Mouse (Mus musculus) kidney, postnatal 10 days (tissue): ENCODE measurements at regions not wholly inside any gene's neighbourhood (a gene's known extent, or its start where the extent isn't known, plus 50 kb on each side); places are given as distances from the start of the nearest gene placed in this dataset.

ENCODE experiments used
- DNase-seq: peaks from one replicate; pipeline ENCODE4 v3.0.0; 2021; ENCODE audit warnings: mixed read lengths

DNA sequence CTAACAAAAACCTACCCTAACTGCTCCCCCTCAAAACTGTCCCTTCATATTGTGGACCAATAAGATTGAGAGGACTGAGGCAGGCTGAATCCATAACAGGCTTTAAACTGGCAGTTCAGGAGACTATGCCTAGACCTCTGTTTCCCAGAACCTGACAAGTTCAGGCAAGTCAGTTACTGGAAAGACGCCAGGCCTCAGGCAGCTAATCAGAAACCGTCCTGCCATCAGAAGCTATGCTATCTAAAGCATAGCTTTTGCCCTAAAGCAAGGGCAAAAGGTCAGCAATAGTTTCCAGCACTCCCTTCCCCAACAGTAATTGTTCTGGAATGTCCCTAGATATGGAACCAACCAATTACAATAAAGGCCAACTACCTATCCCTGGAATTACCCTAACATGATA is 273.0 kb downstream of the Bche start:
- DNase-seq = no peak

DNA sequence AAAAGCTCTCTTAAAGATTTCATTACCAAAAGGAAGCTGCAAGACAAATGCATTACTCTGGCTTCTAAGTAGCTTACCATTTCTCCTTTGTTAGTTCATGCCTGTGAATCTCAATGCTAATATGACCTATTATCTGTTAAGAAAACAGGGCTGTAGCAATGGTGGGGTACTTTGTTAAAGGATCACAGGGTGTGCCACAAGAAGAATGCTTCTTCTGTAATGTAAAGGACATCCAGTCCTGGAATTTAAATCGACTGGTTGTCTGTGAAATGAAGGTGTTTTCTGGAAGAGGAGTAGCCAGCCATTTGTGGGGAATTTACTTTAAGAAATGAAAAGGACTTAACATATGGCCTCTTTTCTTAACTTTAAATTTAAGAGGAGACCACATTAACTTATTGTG is 273.9 kb downstream of the Bche start:
- no peak for DNase-seq

DNA sequence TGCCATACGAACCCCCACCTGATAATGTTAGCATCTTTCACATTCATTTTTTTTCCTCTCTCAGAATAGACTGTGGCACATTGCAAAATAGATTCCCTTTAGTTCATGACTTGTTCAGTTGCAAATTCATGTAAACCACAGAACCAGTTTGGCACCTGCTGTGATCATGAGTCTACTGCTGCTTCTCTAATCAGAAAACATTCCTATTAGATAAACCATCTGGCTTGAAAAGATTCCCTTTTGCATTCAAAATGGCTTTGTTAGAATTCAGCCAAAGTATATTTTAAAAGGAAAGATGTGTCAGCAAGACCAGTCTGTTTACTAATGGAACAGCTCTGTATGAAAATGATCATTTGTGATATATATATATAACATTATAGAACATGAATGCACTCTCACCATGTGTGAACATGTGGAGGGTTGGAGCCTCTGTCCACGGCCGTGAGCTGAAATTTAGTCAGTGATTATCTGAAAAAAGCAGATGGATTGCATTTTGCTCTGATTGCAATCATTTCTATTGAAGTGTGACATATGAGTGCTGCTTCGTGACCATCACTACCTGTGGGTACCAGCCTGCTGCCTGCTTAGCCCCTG is 298.2 kb downstream of the Bche start:
- no peak for DNase-seq

DNA sequence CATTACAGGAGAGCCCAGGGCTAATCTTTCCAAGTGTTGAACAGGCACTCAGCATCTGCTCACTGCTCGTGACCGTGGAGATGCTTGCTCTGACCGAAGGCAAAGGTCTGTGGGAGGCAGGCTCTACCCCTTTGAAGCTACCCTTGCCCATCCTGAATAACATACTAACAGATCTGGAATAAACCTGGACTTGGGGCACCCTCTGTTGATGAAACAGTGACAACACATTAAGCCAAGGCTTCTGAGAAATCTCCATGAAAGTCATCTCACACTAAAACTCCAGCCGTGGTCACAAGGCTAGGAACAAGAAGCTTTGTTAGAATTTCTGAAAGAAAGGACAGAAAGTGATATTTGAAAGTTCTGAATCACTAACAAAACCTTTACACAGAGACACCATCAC is 306.8 kb downstream of the Bche start:
- no peak for DNase-seq

DNA sequence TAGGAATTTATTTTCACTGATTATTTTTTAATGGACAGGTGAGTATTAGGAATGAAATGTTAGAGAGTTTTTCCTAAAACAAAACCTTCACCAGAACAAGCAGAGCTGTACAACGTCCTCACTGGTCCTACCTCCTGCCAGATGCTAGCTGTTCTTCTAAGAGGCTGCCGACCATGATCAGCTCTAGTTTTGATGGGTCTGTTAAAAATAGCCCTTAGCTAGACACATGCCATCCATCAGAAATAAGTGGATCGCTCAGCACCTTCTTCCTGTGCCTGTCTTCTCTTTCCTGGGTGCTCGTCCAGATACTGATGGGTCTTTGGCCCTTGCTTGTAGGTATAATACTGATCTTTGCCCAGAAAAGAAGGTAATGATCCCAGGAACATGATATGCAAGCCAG is 312.4 kb downstream of the Bche start:
- DNase-seq = no peak

DNA sequence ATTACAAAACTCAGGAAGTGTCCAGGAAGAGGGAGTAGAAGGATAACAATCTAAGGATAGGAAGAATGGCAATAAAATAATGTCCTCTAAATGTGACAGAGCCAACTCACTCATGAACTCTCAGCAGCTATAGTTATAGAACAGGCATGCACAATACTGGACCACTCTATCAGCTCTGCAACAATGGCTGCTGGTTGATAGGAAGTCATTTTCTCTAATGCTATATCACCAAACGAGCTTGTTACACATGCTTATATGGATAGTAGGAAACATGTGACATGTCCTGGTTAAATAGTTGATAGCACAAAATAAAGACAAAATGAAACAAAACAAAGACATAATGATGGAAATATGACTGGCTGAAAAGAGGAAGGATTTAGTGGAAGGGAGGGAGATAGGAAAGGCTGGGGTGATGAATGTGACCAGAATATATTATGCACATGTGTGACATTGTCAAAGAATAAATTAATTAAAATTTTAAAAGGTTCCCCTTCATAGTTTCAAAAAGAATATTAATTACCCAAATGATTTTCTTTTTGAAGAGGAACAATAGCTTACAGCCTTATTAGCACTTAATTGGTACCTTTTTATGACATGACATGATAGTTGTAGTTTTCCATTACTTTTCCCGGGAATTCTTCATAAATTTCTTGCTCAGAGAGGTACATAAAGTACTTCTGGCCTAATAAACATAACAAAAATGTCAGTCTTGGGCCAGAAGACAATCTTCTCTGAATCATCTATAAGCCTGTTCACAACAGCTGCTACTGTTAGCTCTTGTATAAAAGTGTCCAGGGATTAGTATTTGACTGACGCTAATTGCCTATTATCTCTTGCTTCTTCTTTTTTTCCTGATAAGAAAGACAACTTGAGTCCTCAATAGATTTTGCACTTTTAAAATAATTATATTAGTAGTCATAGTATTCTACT is 318.2 kb downstream of the Bche start:
- DNase-seq = no peak

DNA sequence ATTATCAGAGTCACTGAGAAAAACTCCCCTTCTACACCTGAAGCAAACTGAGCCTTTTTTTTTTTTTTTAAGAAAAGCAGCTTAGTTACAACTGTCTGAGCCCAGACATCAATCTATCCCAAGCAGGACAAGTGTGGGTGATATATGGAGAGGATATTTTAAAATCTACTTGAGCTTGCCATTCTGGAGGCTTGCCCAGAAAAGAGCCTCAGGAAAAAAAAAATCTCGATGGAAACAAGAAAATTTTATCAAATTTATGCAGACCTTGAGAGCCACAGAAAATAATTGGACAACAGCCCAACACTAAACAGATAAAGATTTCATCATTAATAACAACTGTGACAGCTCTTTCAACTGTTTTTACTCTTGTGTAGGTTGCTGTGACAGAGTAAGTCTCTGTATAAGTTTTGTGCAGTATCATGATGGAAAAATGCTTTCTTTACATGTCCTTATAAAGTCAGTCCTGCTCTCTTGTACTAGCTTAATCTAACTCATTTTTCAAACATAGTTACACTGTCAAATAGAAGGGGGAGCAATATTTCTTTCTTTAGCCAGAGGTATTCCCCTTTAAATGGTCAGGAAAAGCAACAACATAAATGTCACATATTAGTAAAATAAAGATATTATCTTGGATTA is 297.4 kb upstream of the Slitrk3 start:
- no peak for DNase-seq

DNA sequence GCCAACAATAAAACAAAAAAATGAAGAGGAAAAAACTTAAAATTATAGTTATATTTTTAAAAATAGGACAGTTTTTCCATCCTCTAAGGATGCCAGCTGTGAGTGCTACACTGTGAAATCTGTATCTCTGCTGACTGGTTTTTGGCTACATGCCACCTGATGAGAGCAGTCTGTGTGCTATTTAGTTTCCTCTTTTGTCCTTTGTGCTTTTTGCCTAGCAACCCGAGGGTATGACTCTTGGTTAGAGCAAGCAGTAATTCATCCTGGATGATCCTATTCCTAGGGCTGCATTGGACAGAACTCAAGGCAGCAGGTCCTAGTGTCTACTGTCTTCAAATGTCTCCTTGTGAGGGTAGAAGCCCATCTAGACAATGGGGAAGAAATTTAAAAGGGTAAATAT is 285.6 kb upstream of the Slitrk3 start:
- DNase-seq = peak; percentile 2

DNA sequence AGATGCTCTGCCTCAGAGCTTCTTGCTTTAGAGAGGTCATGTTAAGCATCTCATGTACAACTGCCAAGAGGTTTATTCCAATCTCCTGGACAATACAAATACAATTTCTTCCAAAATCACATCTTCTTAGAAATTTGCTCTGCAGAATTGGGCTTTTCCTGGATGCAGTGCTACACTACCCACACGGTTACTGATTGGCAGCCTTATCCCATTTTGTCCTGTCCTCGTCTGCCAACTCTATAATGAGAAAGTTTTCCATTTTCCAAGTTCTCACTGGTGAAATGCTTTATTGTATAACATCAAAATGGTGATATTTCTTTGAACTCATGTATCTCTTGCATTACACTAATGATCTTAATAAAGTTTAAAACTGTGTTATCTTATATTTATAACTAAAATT is 282.1 kb upstream of the Slitrk3 start:
- DNase-seq = no peak

DNA sequence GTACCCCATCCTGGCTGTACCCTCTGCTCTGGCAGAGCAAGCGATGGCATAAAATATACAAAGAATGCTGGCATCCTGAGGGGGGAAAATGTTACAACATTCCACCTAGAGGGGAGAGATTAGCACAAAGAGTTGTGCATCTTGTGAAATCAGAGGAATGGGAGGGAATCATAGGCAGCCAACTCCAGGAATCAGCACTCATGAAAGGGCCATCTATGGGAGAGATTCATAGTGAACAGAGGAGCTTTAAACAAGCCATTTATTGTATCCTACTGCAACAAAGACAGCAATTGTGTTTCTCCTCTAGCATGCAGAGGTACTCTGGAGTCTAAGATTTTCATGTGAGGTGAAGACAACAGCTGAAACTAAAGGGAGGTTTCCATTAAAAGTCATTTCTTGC is 265.6 kb upstream of the Slitrk3 start:
- DNase-seq = no peak
